In genomic region chr3:21530862-21531261, GRCm38 (mm10) we compare ENCODE assay signal across 11 mouse cellular contexts.
A peak's percentile ranks its signal among the peaks of the same experiment; 100 is the strongest.
DNase-seq lines count a peak whose midpoint lies in the region; ATAC-seq lines count a peak whose summit lies in the region.
"Had no signal": no experiment of that assay in that cellular context is flagged by ENCODE, and none has a peak within 500 bp of the region (broad histone marks: within the 10 kb centered on the region; RNA-seq: fewer than 3 reads in every experiment).

No protein-coding gene starts in this region.

- H3K4me1 ChIP-seq in heart, embryonic 10.5 days = no peaks in the 10 kb centered on the region; the same call in 1 of the 2 replicates
- H3K4me1 ChIP-seq: forebrain, embryonic 15.5 days; liver, embryonic 15.5 days had no signal

- no peaks in the 10 kb centered on the region for H3K36me3 ChIP-seq in heart, embryonic 10.5 days
- H3K36me3 ChIP-seq: forebrain, embryonic 15.5 days; liver, embryonic 15.5 days had no signal

- no peak overlapping the region for H3K4me3 ChIP-seq in heart, embryonic 10.5 days
- H3K4me3 ChIP-seq: forebrain, embryonic 15.5 days; liver, embryonic 15.5 days had no signal

- intact Hi-C loops in heart, postnatal 14 days (cut with DNase I) = loop anchor here (5.0 kb wide), 1 partner anchor 111 kb away; no protein-coding TSS in a partner anchor

- no peaks in the 10 kb centered on the region for H3K9me3 ChIP-seq in heart, embryonic 10.5 days
- H3K9me3 ChIP-seq: forebrain, embryonic 15.5 days; liver, embryonic 15.5 days had no signal

- H3K27ac ChIP-seq in heart, embryonic 10.5 days = no peak overlapping the region
- H3K27ac ChIP-seq: forebrain, embryonic 15.5 days; liver, embryonic 15.5 days had no signal

- peak; percentile 92 for DNase-seq in heart, adult 11 months
- no peak for DNase-seq in heart, embryonic 10.5 days (ENCODE audit: low spot score)
- peak; percentile 31 for DNase-seq in embryo, embryonic 10.5 days (ENCODE audit: low spot score)
- peak; percentile 11 to 28 for DNase-seq in heart, postnatal 14 days
- DNase-seq in lung, postnatal 4 days = peak; percentile 44 to 77
- DNase-seq in cerebellum, adult 9-11 months = no peak
- DNase-seq: cerebellum, postnatal 25 days had no signal

- no peak for ATAC-seq in CD4-positive, CD25-positive, alpha-beta regulatory T cell, adult 4 months
- no peak for ATAC-seq in granulocyte monocyte progenitor cell, adult 5-6 weeks (replicated peaks; ENCODE audit: poor library complexity, severe bottlenecking)
- ATAC-seq: forebrain, embryonic 15.5 days had no signal

- 49% methylated on average over 5 of the region's 5 CpGs for WGBS in heart, embryonic 10.5 days

- H3K27me3 ChIP-seq in heart, embryonic 10.5 days (ENCODE audit: insufficient read depth, poor library complexity, severe bottlenecking) = no peaks in the 10 kb centered on the region
- H3K27me3 ChIP-seq: forebrain, embryonic 15.5 days; liver, embryonic 15.5 days had no signal

Comparison
In these comparisons a context has a peak if more than half of its experiments do, and no peak if none do; other contexts are left out.
1. DNase-seq: peak in heart, adult 11 months (single experiment), embryo, embryonic 10.5 days (single experiment), heart, postnatal 14 days (2 of 2) and lung, postnatal 4 days (2 of 2); none in heart, embryonic 10.5 days (single experiment) and cerebellum, adult 9-11 months (single experiment).